Mouse (Mus musculus): ENCODE measurements around the gene Wdr70.
"Not testable (repeated sequence)": the region's sequence is repeated elsewhere in the genome, so short reads cannot be mapped to it uniquely, and the experiment has no call there.

DNA sequence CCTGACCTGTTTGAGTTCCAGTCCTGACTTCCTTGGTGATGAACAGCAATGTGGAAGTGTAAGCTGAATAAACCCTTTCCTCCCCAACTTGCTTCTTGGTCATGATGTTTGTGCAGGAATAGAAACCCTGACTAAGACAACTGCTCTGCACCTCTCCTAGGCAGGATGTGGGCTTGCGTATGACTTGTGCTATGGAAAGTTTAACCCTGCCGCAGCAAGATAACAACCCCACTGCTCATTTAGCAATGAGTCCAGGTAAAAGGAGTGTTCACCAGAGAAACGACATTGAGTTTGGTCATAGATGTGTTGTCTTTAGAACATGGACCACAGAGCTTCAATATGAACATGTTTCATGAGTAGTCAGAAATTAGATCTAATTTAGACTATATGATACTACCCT, 25.9 kb downstream of the Wdr70 start:
- not testable (repeated sequence) for TF ChIP-seq GATA1 (IDR thresholded peaks at IDR 0.05; ENCODE audit: borderline replicate concordance, low read length); FLI1 (IDR thresholded peaks at IDR 0.05; ENCODE audit: low read length)
